Mouse (Mus musculus) CH12.LX (cell line): ENCODE results near the gene Nckap1l.

Experiments used
- CHD2 ChIP-seq: IDR thresholded peaks from 2 replicates; pipeline ENCODE4 v1.6.1; 2011; ENCODE audit warnings: low read length, improper control_type of control experiment
- CTCF ChIP-seq, 2 experiments: IDR thresholded peaks in 1 of 2; conservative IDR thresholded peaks in 1 of 2; 2 replicates each; pipeline ENCODE4 v1.5.1; 2011 to 2012; ENCODE audit warnings: low read depth in 2 of 2, low read length in 2 of 2, improper control_type of control experiment in 1 of 2, inconsistent platforms in 1 of 2, mild to moderate bottlenecking in 1 of 2, moderate library complexity in 1 of 2
- EP300 ChIP-seq: IDR thresholded peaks from 2 replicates; pipeline ENCODE4 v1.6.1; 2011; ENCODE audit warnings: low read length, improper control_type of control experiment
- IRF4 ChIP-seq: IDR thresholded peaks from 2 replicates; pipeline ENCODE4 v1.6.1; 2014; ENCODE audit warnings: low read depth, mild to moderate bottlenecking, inconsistent platforms, low read length, improper control_type of control experiment
- JUN ChIP-seq: IDR thresholded peaks from 2 replicates; pipeline ENCODE4 v1.6.1; 2011; ENCODE audit warnings: low read depth, mild to moderate bottlenecking, low read length, improper control_type of control experiment, moderate library complexity; ENCODE audit not compliant: insufficient read depth
- JUND ChIP-seq: conservative IDR thresholded peaks from 2 replicates; pipeline ENCODE4 v1.6.1; 2011; ENCODE audit warnings: low read depth, low read length, improper control_type of control experiment
- KAT2A ChIP-seq: IDR thresholded peaks from 2 replicates; pipeline ENCODE4 v1.6.1; 2012; ENCODE audit warnings: low read length, improper control_type of control experiment, inconsistent platforms; ENCODE audit not compliant: insufficient replicate concordance
- POLR2A ChIP-seq: IDR thresholded peaks from 2 replicates; pipeline ENCODE4 v1.6.1; 2011; ENCODE audit warnings: low read depth, mild to moderate bottlenecking, improper control_type of control experiment, low read length

DNA sequence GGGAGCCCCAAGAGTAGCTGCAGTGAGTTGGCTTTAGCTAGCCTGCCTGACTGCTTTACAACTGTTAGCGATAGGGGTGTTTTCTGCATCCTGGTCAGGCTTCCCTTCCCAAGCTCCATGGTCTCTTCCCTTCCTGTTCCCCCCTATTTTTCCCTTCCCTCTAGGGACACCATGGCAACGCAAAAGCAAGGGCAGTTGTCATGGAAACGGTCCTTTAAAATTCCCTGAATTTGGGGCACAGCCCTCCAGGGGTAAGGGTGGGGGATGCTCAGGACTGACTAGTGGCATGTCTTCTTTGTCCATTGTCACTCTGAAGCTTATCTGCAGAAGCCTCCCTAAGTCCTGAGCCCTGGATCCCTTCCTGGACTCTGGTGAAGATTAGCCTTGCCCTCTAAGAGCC lies 69.6 kb downstream of the Nckap1l start:
- TF ChIP-seq CTCF (conservative IDR thresholded peaks at IDR 0.05 in 1 of 2, IDR thresholded peaks at IDR 0.05 in 1 of 2; ENCODE audit: low read depth in 2 of 2, low read length in 2 of 2) (no peak), IRF4 (no peak), JUND (no peak), CHD2 (no peak), KAT2A (no peak), EP300 (no peak), POLR2A (no peak), JUN (no peak)
